In the genomic region with DNA sequence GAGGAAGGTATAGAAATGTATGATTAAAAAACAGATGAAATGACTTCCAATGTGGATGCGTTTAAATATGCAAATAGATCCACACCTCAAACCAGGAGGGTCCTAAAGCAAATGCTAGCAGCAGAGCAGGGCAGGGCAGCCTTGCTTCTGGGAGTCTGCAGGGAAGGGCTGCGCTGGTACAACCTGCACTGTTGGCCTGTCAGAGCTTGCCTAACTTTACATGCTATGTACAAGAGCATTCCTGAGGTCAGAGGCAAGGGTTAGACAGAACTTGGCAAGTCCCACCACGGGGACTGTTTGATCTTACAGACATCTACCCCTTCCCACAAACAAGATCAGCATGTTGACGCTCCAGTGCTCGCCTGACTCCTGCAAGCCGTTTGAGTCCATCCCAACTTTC, we compare ENCODE assay signal across 18 mouse cellular contexts.
"Had no signal": no experiment of that assay in that cellular context is flagged by ENCODE, and none has a peak within 500 bp of the region (broad histone marks: within the 10 kb centered on the region; RNA-seq: fewer than 3 reads in every experiment).

No protein-coding gene starts in this region.

- H3K4me1 ChIP-seq: midbrain, embryonic 10.5 days; midbrain, embryonic 12.5 days; neural tube, embryonic 13.5 days; neural tube, embryonic 15.5 days; stomach, embryonic 15.5 days had no signal

- H3K9ac ChIP-seq: liver, embryonic 12.5 days; liver, embryonic 14.5 days; lung, embryonic 14.5 days; midbrain, embryonic 12.5 days; neural tube, embryonic 13.5 days; neural tube, embryonic 15.5 days; stomach, embryonic 15.5 days had no signal

- H3K9me3 ChIP-seq: liver, embryonic 12.5 days; midbrain, embryonic 10.5 days; midbrain, embryonic 12.5 days; neural tube, embryonic 13.5 days; neural tube, embryonic 15.5 days; stomach, embryonic 15.5 days had no signal

- H3K27me3 ChIP-seq: liver, embryonic 12.5 days; midbrain, embryonic 12.5 days; neural tube, embryonic 13.5 days; neural tube, embryonic 15.5 days; stomach, embryonic 15.5 days had no signal

- ATAC-seq: liver, embryonic 12.5 days; midbrain, embryonic 16.5 days had no signal

- H3K4me3 ChIP-seq: liver, embryonic 12.5 days; midbrain, embryonic 10.5 days; midbrain, embryonic 12.5 days; myocyte; neural tube, embryonic 13.5 days; neural tube, embryonic 15.5 days; stomach, embryonic 15.5 days had no signal

- DNase-seq: lung, adult 18-20 months; lung, embryonic 14.5 days; lung, postnatal 10 days; lung, postnatal 4 days; midbrain, embryonic 14.5 days; right cerebral cortex, postnatal 14 days; thymus, adult 18-20 months; thymus, postnatal 25 days; thymus, postnatal 4 days had no signal

- H3K4me2 ChIP-seq: liver, embryonic 12.5 days; lung, embryonic 14.5 days; midbrain, embryonic 12.5 days; neural tube, embryonic 13.5 days; neural tube, embryonic 15.5 days; stomach, embryonic 15.5 days had no signal

- H3K27ac ChIP-seq: liver, embryonic 12.5 days; liver, embryonic 14.5 days; midbrain, embryonic 10.5 days; midbrain, embryonic 12.5 days; neural tube, embryonic 13.5 days; neural tube, embryonic 15.5 days; stomach, embryonic 15.5 days had no signal
